Mouse (Mus musculus) regulatory T cell (primary cell): ENCODE results near the gene Zbtb9.

ENCODE experiments used
- in situ Hi-C: fragments of 300-600 bp; cut with MboI, MseI; formaldehyde crosslinking; loops from one replicate; pipeline ENCODE4 v1.15.1; 2025; ENCODE audit warnings: high pct_unique_total_duplicates

Zbtb9 gene

GRCm38 (mm10) chr17:27008277-27008676 lies 35.3 kb downstream of the Zbtb9 start:
- in situ Hi-C loops = no loop called here

- in situ Hi-C loops = no loop called here
Measured at GRCm38 (mm10) chr17:27011167-27011566, 38.2 kb downstream of the Zbtb9 start.

GRCm38 (mm10) chr17:27011998-27012672 lies 39.2 kb downstream of the Zbtb9 start:
- in situ Hi-C loops = no loop called here

GRCm38 (mm10) chr17:27012909-27013308 lies 39.9 kb downstream of the Zbtb9 start:
- in situ Hi-C loops = no loop called here

- in situ Hi-C loops = no loop called here
Measured at GRCm38 (mm10) chr17:27017564-27018499, 44.9 kb downstream of the Zbtb9 start.

GRCm38 (mm10) chr17:27018555-27019196 lies 45.7 kb downstream of the Zbtb9 start:
- in situ Hi-C loops = no loop called here

- in situ Hi-C loops = no loop called here
Measured at GRCm38 (mm10) chr17:27021076-27021475, 48.1 kb downstream of the Zbtb9 start.

- in situ Hi-C loops = no loop called here
Measured at GRCm38 (mm10) chr17:27021736-27022135, 48.8 kb downstream of the Zbtb9 start.

GRCm38 (mm10) chr17:27023342-27023741 lies 50.4 kb downstream of the Zbtb9 start:
- in situ Hi-C loops = no loop called here

- in situ Hi-C loops = no loop called here
Measured at GRCm38 (mm10) chr17:27025326-27025902, 52.4 kb downstream of the Zbtb9 start.

- in situ Hi-C loops = no loop called here
Measured at GRCm38 (mm10) chr17:27025951-27026350, 53.0 kb downstream of the Zbtb9 start.

GRCm38 (mm10) chr17:27027460-27028283 lies 54.7 kb downstream of the Zbtb9 start:
- in situ Hi-C loops = no loop called here

- in situ Hi-C loops = no loop called here
Measured at GRCm38 (mm10) chr17:27028284-27028795, 55.4 kb downstream of the Zbtb9 start.

- in situ Hi-C loops = no loop called here
Measured at GRCm38 (mm10) chr17:27028909-27029308, 55.9 kb downstream of the Zbtb9 start, which contains the start of gene Bak1. Bak1 (minus strand) TSS chr17:27029009.

GRCm38 (mm10) chr17:27029431-27029830 lies 56.5 kb downstream of the Zbtb9 start:
- in situ Hi-C loops = no loop called here

- in situ Hi-C loops = no loop called here
Measured at GRCm38 (mm10) chr17:27030896-27031295, 57.9 kb downstream of the Zbtb9 start.

GRCm38 (mm10) chr17:27032328-27032727 lies 59.4 kb downstream of the Zbtb9 start:
- in situ Hi-C loops = no loop called here

GRCm38 (mm10) chr17:27032869-27033268 lies 59.9 kb downstream of the Zbtb9 start:
- in situ Hi-C loops = no loop called here

- in situ Hi-C loops = no loop called here
Measured at GRCm38 (mm10) chr17:27036465-27036864, 63.5 kb downstream of the Zbtb9 start.

GRCm38 (mm10) chr17:27038335-27039050 lies 65.5 kb downstream of the Zbtb9 start:
- in situ Hi-C loops = no loop called here
